Mouse (Mus musculus) thymus, postnatal 36 days (tissue): Measurements from ENCODE around the gene Sorbs1.

Experiments
- DNase-seq, 2 experiments: peaks; one replicate each; pipeline ENCODE4 v3.0.0; 2022; ENCODE audit warnings: mixed read lengths in 2 of 2

The Sorbs1 gene

GRCm38 (mm10) chr19:40512500-40513421 lies 818 bp downstream of the Sorbs1 start:
- peak; percentile 53 to 64 for DNase-seq

GRCm38 (mm10) chr19:40511679-40512309 lies 1.8 kb downstream of the Sorbs1 start:
- no peak for DNase-seq

- DNase-seq, result no peak
Measured at GRCm38 (mm10) chr19:40511100-40511439, 2.5 kb downstream of the Sorbs1 start.

GRCm38 (mm10) chr19:40510387-40511099 lies 3.0 kb downstream of the Sorbs1 start:
- DNase-seq, result no peak

GRCm38 (mm10) chr19:40509274-40509673 lies 4.3 kb downstream of the Sorbs1 start:
- DNase-seq, result no peak

GRCm38 (mm10) chr19:40508851-40509250 lies 4.7 kb downstream of the Sorbs1 start:
- no peak for DNase-seq

GRCm38 (mm10) chr19:40506965-40507364 lies 6.6 kb downstream of the Sorbs1 start:
- no peak for DNase-seq

GRCm38 (mm10) chr19:40504336-40504735 lies 9.2 kb downstream of the Sorbs1 start:
- no peak for DNase-seq

- no peak for DNase-seq
Measured at GRCm38 (mm10) chr19:40499940-40500737, 13.4 kb downstream of the Sorbs1 start.

- DNase-seq, result no peak
Measured at GRCm38 (mm10) chr19:40499141-40499540, 14.4 kb downstream of the Sorbs1 start.

- no peak for DNase-seq
Measured at GRCm38 (mm10) chr19:40498162-40498725, 15.3 kb downstream of the Sorbs1 start.

GRCm38 (mm10) chr19:40496509-40497267 lies 16.9 kb downstream of the Sorbs1 start:
- DNase-seq, result no peak

- no peak for DNase-seq
Measured at GRCm38 (mm10) chr19:40496071-40496470, 17.5 kb downstream of the Sorbs1 start.

- DNase-seq, result no peak
Measured at GRCm38 (mm10) chr19:40492902-40493301, 20.7 kb downstream of the Sorbs1 start.

- DNase-seq, result no peak
Measured at GRCm38 (mm10) chr19:40491442-40491841, 22.1 kb downstream of the Sorbs1 start.

GRCm38 (mm10) chr19:40490765-40491164 lies 22.8 kb downstream of the Sorbs1 start:
- no peak for DNase-seq

- no peak for DNase-seq
Measured at GRCm38 (mm10) chr19:40489633-40490032, 23.9 kb downstream of the Sorbs1 start.

GRCm38 (mm10) chr19:40488853-40489454 lies 24.6 kb downstream of the Sorbs1 start:
- no peak for DNase-seq

- no peak for DNase-seq
Measured at GRCm38 (mm10) chr19:40487561-40487960, 26.0 kb downstream of the Sorbs1 start.

GRCm38 (mm10) chr19:40481115-40481514 lies 32.5 kb downstream of the Sorbs1 start:
- DNase-seq, result no peak

GRCm38 (mm10) chr19:40478161-40478575 lies 35.4 kb downstream of the Sorbs1 start:
- DNase-seq, result no peak
